Mouse (Mus musculus): ENCODE measurements around the gene 4921539E11Rik. TPM values are rescaled to one million over a fixed set of nuclear protein-coding genes. Genes with fewer than 3 reads are reported as not detected.

The 4921539E11Rik gene
- total RNA-seq, 1 experiment = not detected

GRCm38 (mm10) chr4:103219011-103219410, 71.7 kb downstream of the 4921539E11Rik start:
- no peak for DNase-seq (ENCODE audit: low read depth, low spot score)
- TF ChIP-seq CHD2 (IDR thresholded peaks at IDR 0.05; ENCODE audit: low read depth, low read length) = no peak
- TF ChIP-seq MAFK (IDR thresholded peaks at IDR 0.05; ENCODE audit: insufficient read depth, low read depth, low read length) = no peak
- no peak for TF ChIP-seq ZC3H11A (IDR thresholded peaks at IDR 0.05; ENCODE audit: borderline replicate concordance, low read depth, low read length)
- no peak for TF ChIP-seq HCFC1 (IDR thresholded peaks at IDR 0.05; ENCODE audit: borderline replicate concordance, insufficient read depth, low read length)
- no peak for TF ChIP-seq ZNF384 (IDR thresholded peaks at IDR 0.05; ENCODE audit: low read depth, low read length)
- H3K27ac ChIP-seq (ENCODE audit: insufficient read depth, low read depth, low read length, poor library complexity, severe bottlenecking) = no peak overlapping the region
- H3K9me3 ChIP-seq (ENCODE audit: control insufficient read depth, insufficient read depth, low read depth, low read length) = no peaks in the 10 kb centered on the region
- in situ Hi-C loops (cut with MboI; ENCODE audit: low sequenced_read_pairs in 2 of 2, unreplicated experiment in 2 of 2) = no loop called here
- H3K36me3 ChIP-seq (ENCODE audit: control insufficient read depth, insufficient read depth, low read length, poor library complexity, severe bottlenecking) = no peaks in the 10 kb centered on the region
- H3K4me1 ChIP-seq (ENCODE audit: control insufficient read depth in 2 of 2, insufficient read depth in 2 of 2, low read length in 2 of 2, poor library complexity in 1 of 2) = no peaks in the 10 kb centered on the region
- no peak overlapping the region for H3K4me3 ChIP-seq (ENCODE audit: insufficient read depth in 1 of 2, low read depth in 1 of 2, low read length in 2 of 2, poor library complexity in 1 of 2, severe bottlenecking in 1 of 2)
- no peak overlapping the region for H3K9ac ChIP-seq (ENCODE audit: insufficient read depth, low read depth, low read length, poor library complexity, severe bottlenecking)

GRCm38 (mm10) chr4:103216046-103216445, 74.6 kb downstream of the 4921539E11Rik start:
- H3K4me3 ChIP-seq (ENCODE audit: insufficient read depth in 1 of 2, low read depth in 1 of 2, low read length in 2 of 2, poor library complexity in 1 of 2, severe bottlenecking in 1 of 2) = no peak overlapping the region
- in situ Hi-C loops (cut with MboI; ENCODE audit: low sequenced_read_pairs in 2 of 2, unreplicated experiment in 2 of 2) = no loop called here
- DNase-seq (ENCODE audit: low read depth, low spot score) = no peak
- H3K27ac ChIP-seq (ENCODE audit: insufficient read depth, low read depth, low read length, poor library complexity, severe bottlenecking) = no peak overlapping the region
- no peak for TF ChIP-seq ZC3H11A (IDR thresholded peaks at IDR 0.05; ENCODE audit: borderline replicate concordance, low read depth, low read length)
- peaks cover 2 to 3% of the 10 kb centered on the region in 2 experiments; a peak in 1 of 4 replicates for H3K4me1 ChIP-seq (ENCODE audit: control insufficient read depth in 2 of 2, insufficient read depth in 2 of 2, low read length in 2 of 2, poor library complexity in 1 of 2)
- no peaks in the 10 kb centered on the region for H3K36me3 ChIP-seq (ENCODE audit: control insufficient read depth, insufficient read depth, low read length, poor library complexity, severe bottlenecking)
- H3K9ac ChIP-seq (ENCODE audit: insufficient read depth, low read depth, low read length, poor library complexity, severe bottlenecking) = no peak overlapping the region
- no peaks in the 10 kb centered on the region for H3K9me3 ChIP-seq (ENCODE audit: control insufficient read depth, insufficient read depth, low read depth, low read length)

GRCm38 (mm10) chr4:103214925-103215820, 75.5 kb downstream of the 4921539E11Rik start, which contains the start of gene Slc35d1:
TSS of gene Slc35d1 (minus strand) at chr4:103215164.
- Histone ChIP-seq H3K36me3 (ENCODE audit: control insufficient read depth, insufficient read depth, low read length, poor library complexity, severe bottlenecking) (no peaks in the 10 kb centered on the region), H3K27ac (ENCODE audit: insufficient read depth, low read depth, low read length, poor library complexity, severe bottlenecking) (peak within 1 kb of the TSS; percentile 34; the same call in 1 of the 2 replicates), H3K4me3 (ENCODE audit: insufficient read depth in 1 of 2, low read depth in 1 of 2, low read length in 2 of 2, poor library complexity in 1 of 2, severe bottlenecking in 1 of 2) (peak within 1 kb of the TSS; percentile 88 to 91), H3K9me3 (ENCODE audit: control insufficient read depth, insufficient read depth, low read depth, low read length) (no peaks in the 10 kb centered on the region), H3K9ac (ENCODE audit: insufficient read depth, low read depth, low read length, poor library complexity, severe bottlenecking) (peak within 1 kb of the TSS; percentile 89), H3K4me1 (ENCODE audit: control insufficient read depth in 2 of 2, insufficient read depth in 2 of 2, low read length in 2 of 2, poor library complexity in 1 of 2) (peaks cover 2 to 3% of the 10 kb centered on the region in 2 experiments; a peak in 1 of 4 replicates)
- in situ Hi-C loops (cut with MboI; ENCODE audit: low sequenced_read_pairs in 2 of 2, unreplicated experiment in 2 of 2) = no loop called here
- no peak for TF ChIP-seq ZC3H11A (IDR thresholded peaks at IDR 0.05; ENCODE audit: borderline replicate concordance, low read depth, low read length)
- no peak for TF ChIP-seq CHD2 (IDR thresholded peaks at IDR 0.05; ENCODE audit: low read depth, low read length)
- TF ChIP-seq MAFK (IDR thresholded peaks at IDR 0.05; ENCODE audit: insufficient read depth, low read depth, low read length) = no peak
- no peak for TF ChIP-seq ZNF384 (IDR thresholded peaks at IDR 0.05; ENCODE audit: low read depth, low read length)
- no peak for TF ChIP-seq HCFC1 (IDR thresholded peaks at IDR 0.05; ENCODE audit: borderline replicate concordance, insufficient read depth, low read length)
- DNase-seq (ENCODE audit: low read depth, low spot score) = no peak

- H3K36me3 ChIP-seq (ENCODE audit: control insufficient read depth, insufficient read depth, low read length, poor library complexity, severe bottlenecking) = no peaks in the 10 kb centered on the region
- no peak for DNase-seq (ENCODE audit: low read depth, low spot score)
- TF ChIP-seq HCFC1 (IDR thresholded peaks at IDR 0.05; ENCODE audit: borderline replicate concordance, insufficient read depth, low read length) (no peak), CHD2 (IDR thresholded peaks at IDR 0.05; ENCODE audit: low read depth, low read length) (no peak), ZNF384 (IDR thresholded peaks at IDR 0.05; ENCODE audit: low read depth, low read length) (no peak), ZC3H11A (IDR thresholded peaks at IDR 0.05; ENCODE audit: borderline replicate concordance, low read depth, low read length) (no peak), MAFK (IDR thresholded peaks at IDR 0.05; ENCODE audit: insufficient read depth, low read depth, low read length) (no peak)
- peak overlapping the region; percentile 34; the same call in 1 of the 2 replicates for H3K27ac ChIP-seq (ENCODE audit: insufficient read depth, low read depth, low read length, poor library complexity, severe bottlenecking)
- H3K4me3 ChIP-seq (ENCODE audit: insufficient read depth in 1 of 2, low read depth in 1 of 2, low read length in 2 of 2, poor library complexity in 1 of 2, severe bottlenecking in 1 of 2) = peak overlapping the region; percentile 88 to 91
- H3K9ac ChIP-seq (ENCODE audit: insufficient read depth, low read depth, low read length, poor library complexity, severe bottlenecking) = peak overlapping the region; percentile 89
- H3K4me1 ChIP-seq (ENCODE audit: control insufficient read depth in 2 of 2, insufficient read depth in 2 of 2, low read length in 2 of 2, poor library complexity in 1 of 2) = peaks cover 2 to 3% of the 10 kb centered on the region in 2 experiments; a peak in 1 of 4 replicates
- in situ Hi-C loops (cut with MboI; ENCODE audit: low sequenced_read_pairs in 2 of 2, unreplicated experiment in 2 of 2) = no loop called here
- H3K9me3 ChIP-seq (ENCODE audit: control insufficient read depth, insufficient read depth, low read depth, low read length) = no peaks in the 10 kb centered on the region
Measured at GRCm38 (mm10) chr4:103214498-103214924, 76.2 kb downstream of the 4921539E11Rik start.

Data from ES-E14 (cell line).